Mouse (Mus musculus) C2C12 (cell line): ENCODE data around the gene 9530053A07Rik. TPM values are rescaled to one million over a fixed set of nuclear protein-coding genes. Genes with fewer than 3 reads are reported as not detected.

Experiments used
- H3K27me3 ChIP-seq: one replicate; pipeline ENCODE4 v1.6.1; 2011; ENCODE audit not compliant: control insufficient read depth, insufficient read depth, insufficient read length
- H3K36me3 ChIP-seq: one replicate; pipeline ENCODE4 v1.6.1; 2011; ENCODE audit not compliant: control insufficient read depth, insufficient read depth
- H3K4me3 ChIP-seq: one replicate; pipeline ENCODE4 v1.5.1; 2011; ENCODE audit warnings: mild to moderate bottlenecking, control low read depth; ENCODE audit not compliant: poor library complexity, insufficient read depth, severe bottlenecking
- H3K79me2 ChIP-seq: one replicate; pipeline ENCODE4 v1.6.1; 2011; ENCODE audit not compliant: control insufficient read depth, insufficient read depth
- H3K79me3 ChIP-seq: one replicate; pipeline ENCODE4 v1.6.1; 2011; ENCODE audit warnings: low read depth, control low read depth
- H3ac ChIP-seq: one replicate; pipeline ENCODE3; 2011; ENCODE audit warnings: low read depth; ENCODE audit not compliant: control insufficient read depth, insufficient read length
- CEBPB ChIP-seq: IDR thresholded peaks from one replicate; pipeline ENCODE4 v1.6.1; 2011; ENCODE audit warnings: low read depth, mild to moderate bottlenecking, control low read depth, moderate library complexity
- CTCF ChIP-seq: IDR thresholded peaks from one replicate; pipeline ENCODE4 v1.5.1; 2011; ENCODE audit not compliant: control insufficient read depth, insufficient read depth, insufficient read length
- FOSL1 ChIP-seq: IDR thresholded peaks from one replicate; pipeline ENCODE4 v1.8.0; 2011; ENCODE audit warnings: mild to moderate bottlenecking, low read length; ENCODE audit not compliant: poor library complexity, insufficient read depth, severe bottlenecking
- MAX ChIP-seq: IDR thresholded peaks from one replicate; pipeline ENCODE4 v1.6.1; 2011; ENCODE audit warnings: mild to moderate bottlenecking, control low read depth
- MYOD1 ChIP-seq: IDR thresholded peaks from one replicate; pipeline ENCODE4 v1.6.1; 2011; ENCODE audit warnings: low read depth; ENCODE audit not compliant: control insufficient read depth, insufficient read length
- MYOG ChIP-seq: IDR thresholded peaks from one replicate; pipeline ENCODE4 v1.6.1; 2011; ENCODE audit not compliant: control insufficient read depth, insufficient read length; ENCODE audit errors: extremely low read depth
- USF1 ChIP-seq: IDR thresholded peaks from one replicate; pipeline ENCODE4 v1.6.1; 2011; ENCODE audit warnings: low read depth, mild to moderate bottlenecking, control low read depth, moderate library complexity
- polyA plus RNA-seq: library from polyadenylated mRNA; unstranded; fragments of >200 nt; fragmentation: generic; extraction: Trizol; gene quantifications from one replicate; pipeline ENCODE4 v1.2.1, GENCODE M21; 2012; ENCODE audit warnings: missing spikeins

9530053A07Rik gene
- polyA plus RNA-seq, 1 experiment, result 0.62 TPM

GRCm38 (mm10) chr7:28208988-28209508 lies 79.8 kb downstream of the 9530053A07Rik start:
- Histone ChIP-seq H3K36me3 (no peaks in the 10 kb centered on the region), H3K4me3 (no peak overlapping the region), H3K79me3 (no peaks in the 10 kb centered on the region), H3K27me3 (no peaks in the 10 kb centered on the region), H3K79me2 (no peaks in the 10 kb centered on the region), H3ac (no peak overlapping the region)
- TF ChIP-seq USF1 (peak; percentile 67), MAX (no peak), FOSL1 (no peak)

GRCm38 (mm10) chr7:28210731-28211130 lies 81.5 kb downstream of the 9530053A07Rik start:
- no peak for TF ChIP-seq MYOG
- TF ChIP-seq CTCF, result no peak
- no peak for TF ChIP-seq MYOD1
- no peak for TF ChIP-seq USF1
- no peak for TF ChIP-seq MAX
- TF ChIP-seq FOSL1, result no peak
- TF ChIP-seq CEBPB, result no peak

GRCm38 (mm10) chr7:28214142-28214541 lies 84.9 kb downstream of the 9530053A07Rik start:
- no peaks in the 10 kb centered on the region for H3K36me3 ChIP-seq
- no peaks in the 10 kb centered on the region for H3K79me3 ChIP-seq
- no peaks in the 10 kb centered on the region for H3K27me3 ChIP-seq
- H3K4me3 ChIP-seq, result no peak overlapping the region
- H3K79me2 ChIP-seq, result no peaks in the 10 kb centered on the region
- TF ChIP-seq CTCF (peak; percentile 84), CEBPB (no peak)
- H3ac ChIP-seq, result no peak overlapping the region

More at GRCm38 (mm10) chr7:28210731-28211130, 81.5 kb downstream of the 9530053A07Rik start:
- Histone ChIP-seq H3K27me3 (no peaks in the 10 kb centered on the region), H3K36me3 (no peaks in the 10 kb centered on the region), H3K79me2 (no peaks in the 10 kb centered on the region), H3ac (no peak overlapping the region), H3K79me3 (no peaks in the 10 kb centered on the region), H3K4me3 (no peak overlapping the region)

Other genes with a start within 250 kb of the 9530053A07Rik start
- 1.5 TPM for gene Zfp974, start 200.0 kb upstream of the 9530053A07Rik start, polyA plus RNA-seq
- gene Zfp780b, start 150.3 kb upstream of the 9530053A07Rik start, polyA plus RNA-seq, result 1.3 TPM
- gene Zfp850, start 115.4 kb upstream of the 9530053A07Rik start, polyA plus RNA-seq, result 0.62 TPM
- 259 TPM for gene Psmc4, start 79.4 kb upstream of the 9530053A07Rik start, polyA plus RNA-seq
- not detected for gene Fcgbp, start 58.2 kb upstream of the 9530053A07Rik start, polyA plus RNA-seq
- 410 TPM for gene Fbl, start 40.2 kb downstream of the 9530053A07Rik start, polyA plus RNA-seq
- gene Dyrk1b, start 50.0 kb downstream of the 9530053A07Rik start, polyA plus RNA-seq, result 5.3 TPM
- gene Eid2, start 138.4 kb downstream of the 9530053A07Rik start, polyA plus RNA-seq, result 6.9 TPM
- gene Eid2b, start 148.3 kb downstream of the 9530053A07Rik start, polyA plus RNA-seq, result 4.3 TPM
- gene Selenov, start 161.7 kb downstream of the 9530053A07Rik start, polyA plus RNA-seq, result not detected
- 0.06 TPM for gene Dll3, start 172.8 kb downstream of the 9530053A07Rik start, polyA plus RNA-seq
- gene Timm50, start 182.6 kb downstream of the 9530053A07Rik start, polyA plus RNA-seq, result 130 TPM
- 82.4 TPM for gene Supt5, start 209.3 kb downstream of the 9530053A07Rik start, polyA plus RNA-seq
- 6,019 TPM for gene Rps16, start 221.2 kb downstream of the 9530053A07Rik start, polyA plus RNA-seq
- gene Plekhg2, start 243.1 kb downstream of the 9530053A07Rik start, polyA plus RNA-seq, result 29.0 TPM